Mouse (Mus musculus): ENCODE measurements around the gene Stim1.

Gene Stim1

GRCm38 (mm10) chr7:102305596-102305995, 38.0 kb downstream of the Stim1 start:
- DNase-seq (ENCODE audit: low spot score): no peak

- no peak for DNase-seq (ENCODE audit: low spot score)
These were observed 42.7 kb downstream of the Stim1 start for GRCm38 (mm10) chr7:102310266-102310665.

GRCm38 (mm10) chr7:102310821-102311220, 43.2 kb downstream of the Stim1 start:
- no peak for DNase-seq (ENCODE audit: low spot score)

- no peak for DNase-seq (ENCODE audit: low spot score)
These were observed 45.4 kb downstream of the Stim1 start for GRCm38 (mm10) chr7:102312840-102313534.

- no peak for DNase-seq (ENCODE audit: low spot score)
These were observed 45.9 kb downstream of the Stim1 start for GRCm38 (mm10) chr7:102313535-102313863.

GRCm38 (mm10) chr7:102314107-102314506, 46.5 kb downstream of the Stim1 start:
- no peak for DNase-seq (ENCODE audit: low spot score)

DNA sequence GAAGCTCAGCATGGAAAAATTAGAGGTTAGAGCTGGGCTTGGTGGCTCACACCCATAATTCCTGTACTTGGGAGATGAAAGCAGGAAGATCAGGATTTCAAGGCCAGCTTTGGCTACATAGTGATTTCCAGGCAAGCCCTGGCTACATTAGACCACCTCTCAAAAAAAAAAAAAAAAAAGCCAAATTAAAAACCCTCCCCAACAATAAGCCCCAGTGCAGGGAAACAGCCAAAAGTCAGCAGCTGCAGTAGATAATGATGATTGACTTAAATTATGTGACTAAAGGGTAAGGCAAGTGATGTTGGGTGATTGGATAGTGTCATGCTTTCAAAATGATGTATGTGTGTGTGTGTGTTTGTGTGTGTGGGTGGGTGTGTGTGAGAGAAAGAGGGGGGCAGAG, 47.3 kb downstream of the Stim1 start:
- DNase-seq (ENCODE audit: low spot score): no peak

DNA sequence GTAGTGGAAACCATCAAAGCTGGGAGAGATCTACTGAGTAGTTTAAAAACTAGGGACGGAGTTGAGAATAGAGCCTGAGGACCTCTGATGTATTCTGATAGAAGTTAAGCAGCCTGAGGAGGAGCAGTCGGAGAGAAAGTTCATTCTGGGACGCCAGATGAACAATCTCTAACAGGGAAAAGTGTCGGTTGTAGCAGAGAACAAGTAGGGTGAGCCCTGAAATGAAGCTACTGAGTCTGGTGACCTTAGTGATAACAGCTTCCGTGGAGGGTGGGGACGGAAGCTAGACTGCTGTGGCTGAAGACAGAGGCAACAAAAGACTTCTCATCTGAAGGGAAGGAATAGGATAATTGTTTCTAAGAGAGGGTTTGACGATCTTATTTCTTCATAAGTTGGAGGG, 47.8 kb downstream of the Stim1 start:
- no peak for DNase-seq (ENCODE audit: low spot score)

DNA sequence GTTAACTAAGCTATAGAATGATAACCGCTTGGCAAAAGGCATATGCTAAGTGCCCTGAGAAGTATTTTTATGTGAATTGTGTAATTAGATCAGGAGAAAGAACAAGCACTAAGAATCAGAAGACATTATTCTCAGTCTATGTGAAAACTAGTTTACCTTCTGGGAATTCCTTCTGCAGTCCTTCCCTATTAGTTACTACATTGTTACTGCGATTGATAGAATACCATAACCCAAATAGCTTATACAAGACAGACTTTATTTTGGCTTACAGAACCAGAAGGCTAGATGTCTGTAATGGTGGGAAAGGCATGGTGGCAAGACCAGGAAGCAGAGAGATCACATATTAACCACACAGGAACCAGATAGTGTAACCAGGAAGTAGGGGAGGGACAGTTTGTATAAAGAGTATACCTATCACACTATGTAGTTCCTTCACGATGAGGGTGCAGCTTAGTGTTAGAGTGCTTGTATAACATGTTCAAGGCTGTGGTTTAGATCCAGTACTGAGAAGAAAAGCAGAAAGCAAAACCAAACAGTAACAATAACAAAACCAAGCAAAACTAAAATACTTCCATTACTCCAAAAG, 50.1 kb downstream of the Stim1 start:
- DNase-seq (ENCODE audit: low spot score): no peak

DNA sequence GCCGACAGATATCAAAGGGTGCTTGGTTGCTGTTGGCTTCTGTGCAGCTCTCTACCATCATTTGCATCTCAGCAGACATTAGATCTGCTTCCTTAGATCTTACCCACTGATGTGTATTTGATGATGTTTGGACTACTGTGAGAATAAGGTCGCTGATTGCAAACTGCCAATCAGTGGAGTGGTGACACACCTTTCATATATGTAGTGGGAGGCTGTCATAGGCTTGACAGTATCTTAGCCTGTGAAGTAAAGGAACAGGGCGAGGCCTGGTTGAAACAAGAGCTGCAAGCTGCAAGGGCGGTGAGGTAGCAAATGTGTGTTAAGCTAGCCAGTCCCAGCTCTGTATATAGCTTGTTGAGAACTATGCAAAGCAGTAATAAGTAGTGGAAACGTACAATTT, 54.5 kb downstream of the Stim1 start:
- no peak for DNase-seq (ENCODE audit: low spot score)

- no peak for DNase-seq (ENCODE audit: low spot score)
These were observed 58.7 kb downstream of the Stim1 start for GRCm38 (mm10) chr7:102326323-102326722.

DNA sequence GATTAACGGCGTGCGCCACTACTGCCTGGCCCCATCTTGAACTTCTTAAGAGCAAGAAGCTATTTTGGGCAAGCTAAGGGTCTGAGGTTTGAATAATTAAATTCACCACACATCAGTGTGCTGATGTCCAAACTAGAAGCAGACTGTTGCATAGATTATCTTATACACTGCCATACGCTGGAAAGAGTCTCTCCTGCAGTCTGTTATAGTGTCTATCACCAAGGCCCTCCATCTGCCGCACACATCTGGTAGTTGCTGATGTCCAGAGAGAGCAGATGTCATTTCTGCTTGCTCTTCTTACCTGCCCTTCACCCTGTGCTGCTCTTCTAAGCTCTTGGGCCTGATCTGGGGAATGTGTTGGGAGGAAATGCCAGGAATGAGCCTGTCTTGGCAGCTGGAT, 62.7 kb downstream of the Stim1 start:
- no peak for DNase-seq (ENCODE audit: low spot score)

GRCm38 (mm10) chr7:102331476-102331875, 63.9 kb downstream of the Stim1 start:
- no peak for DNase-seq (ENCODE audit: low spot score)

DNA sequence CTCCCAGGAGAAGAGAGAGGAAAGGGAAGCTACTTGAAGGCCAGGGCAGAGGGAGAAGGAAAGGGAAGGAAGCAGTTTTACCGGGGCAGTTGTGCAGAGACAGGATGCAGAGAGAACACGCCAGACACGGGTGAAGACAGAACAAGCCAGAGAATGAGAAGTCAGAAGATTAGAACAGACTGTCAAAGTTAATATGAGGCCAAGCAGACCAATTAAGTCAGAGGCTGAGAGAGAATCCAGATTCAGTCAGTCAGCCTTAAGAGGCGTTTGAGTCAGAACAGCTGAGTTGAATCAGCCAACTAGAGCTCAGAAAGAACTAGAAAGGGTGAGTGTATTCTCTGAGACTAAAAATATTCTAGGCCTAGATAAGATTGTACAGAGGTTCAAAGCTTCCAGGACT, 66.1 kb downstream of the Stim1 start:
- DNase-seq (ENCODE audit: low spot score): no peak

- no peak for DNase-seq (ENCODE audit: low spot score)
These were observed 69.7 kb downstream of the Stim1 start for GRCm38 (mm10) chr7:102337326-102337725.

- no peak for DNase-seq (ENCODE audit: low spot score)
These were observed 70.3 kb downstream of the Stim1 start for GRCm38 (mm10) chr7:102337898-102338297.

DNA sequence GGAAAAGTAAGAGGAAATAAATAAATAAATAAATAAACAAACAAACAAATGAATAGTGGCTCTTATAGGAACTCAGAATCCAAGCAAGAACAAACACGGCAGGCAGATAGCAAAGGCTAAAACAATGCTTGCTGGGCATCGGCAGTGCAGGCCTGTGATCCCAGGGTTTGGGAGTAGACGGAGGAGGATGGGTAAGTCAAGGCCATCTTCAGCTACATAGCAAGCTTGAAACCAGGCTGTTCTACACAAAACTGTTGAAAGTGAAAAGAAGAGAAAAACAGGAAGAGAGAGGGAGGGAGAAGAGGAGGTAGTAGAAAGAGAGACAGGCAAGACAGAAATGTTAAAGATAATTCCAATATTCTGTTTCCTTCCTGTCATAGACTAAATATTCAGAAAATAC, 71.3 kb downstream of the Stim1 start:
- no peak for DNase-seq (ENCODE audit: low spot score)

- no peak for DNase-seq (ENCODE audit: low spot score)
These were observed 78.3 kb downstream of the Stim1 start for GRCm38 (mm10) chr7:102345893-102346292.

- no peak for DNase-seq (ENCODE audit: low spot score)
These were observed 79.7 kb downstream of the Stim1 start for GRCm38 (mm10) chr7:102347327-102347726.

GRCm38 (mm10) chr7:102348681-102349080, 81.1 kb downstream of the Stim1 start:
- no peak for DNase-seq (ENCODE audit: low spot score)

DNA sequence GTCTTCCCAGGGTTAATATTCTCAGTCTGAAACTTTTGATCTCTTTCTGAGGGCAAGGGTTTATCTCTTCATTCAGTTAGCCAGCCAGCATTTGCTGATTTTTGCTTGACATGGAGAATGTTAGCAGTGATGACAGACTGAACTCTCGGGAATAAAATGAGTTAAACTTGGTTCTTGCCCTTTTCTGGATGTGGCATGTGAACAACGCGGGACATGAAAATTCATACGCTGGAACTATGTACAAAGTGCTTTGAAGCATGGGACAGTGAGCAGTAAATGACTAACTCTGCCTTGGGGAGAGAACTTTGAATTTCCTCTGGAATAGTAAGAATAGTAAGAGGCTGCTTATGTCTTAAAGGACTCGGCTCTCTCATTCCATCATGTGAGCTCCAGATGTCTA, 81.6 kb downstream of the Stim1 start:
- DNase-seq (ENCODE audit: low spot score): no peak

GRCm38 (mm10) chr7:102353420-102353819, 85.8 kb downstream of the Stim1 start:
- DNase-seq (ENCODE audit: low spot score): no peak

DNA sequence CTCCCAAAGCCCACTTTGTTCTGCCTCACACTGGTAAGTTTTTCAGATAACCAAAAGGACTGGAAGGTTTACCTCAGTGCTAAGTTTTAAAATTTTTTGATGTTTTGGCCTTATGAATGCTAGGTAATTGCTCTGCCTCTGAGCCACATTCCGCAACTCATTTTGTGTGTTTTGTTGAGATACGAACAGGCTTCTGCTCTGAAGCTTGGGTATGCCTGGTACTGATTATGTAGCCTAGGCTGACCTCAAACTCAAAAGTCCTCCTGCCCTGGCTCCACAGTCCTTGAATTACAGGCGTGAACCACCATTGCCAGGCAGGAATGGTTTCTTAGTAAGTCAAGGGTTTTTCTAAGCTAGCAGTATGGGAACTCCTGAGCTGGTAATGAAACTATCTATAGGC, 90.5 kb downstream of the Stim1 start:
- DNase-seq (ENCODE audit: low spot score): no peak

DNA sequence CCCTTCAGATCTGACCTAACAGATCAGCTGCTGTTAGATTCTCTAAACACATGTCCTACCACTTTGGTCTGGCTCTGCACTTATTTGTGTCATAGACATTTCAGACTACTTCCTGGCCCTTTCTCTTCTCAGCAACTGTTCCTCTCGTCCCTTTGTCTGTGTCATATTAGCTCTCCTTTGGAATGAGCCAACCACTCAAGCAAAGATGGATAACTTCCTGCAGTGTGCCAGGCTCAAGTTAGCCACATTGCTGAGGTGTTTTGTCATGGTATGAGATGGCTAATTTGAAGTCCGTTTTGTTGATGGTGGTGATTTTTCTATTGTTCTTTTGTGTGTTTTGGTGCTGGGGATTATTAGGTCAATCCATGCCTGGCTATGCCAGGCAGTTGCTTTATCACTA, 93.7 kb downstream of the Stim1 start:
- DNase-seq (ENCODE audit: low spot score): no peak
